Mouse (Mus musculus) B cell, adult 2 months (primary cell): ENCODE measurements around the gene 4921504E06Rik.

ENCODE experiments used
- DNase-seq, 2 experiments: peaks; one replicate each; pipeline ENCODE4 v3.0.0; 2022

4921504E06Rik gene

DNA sequence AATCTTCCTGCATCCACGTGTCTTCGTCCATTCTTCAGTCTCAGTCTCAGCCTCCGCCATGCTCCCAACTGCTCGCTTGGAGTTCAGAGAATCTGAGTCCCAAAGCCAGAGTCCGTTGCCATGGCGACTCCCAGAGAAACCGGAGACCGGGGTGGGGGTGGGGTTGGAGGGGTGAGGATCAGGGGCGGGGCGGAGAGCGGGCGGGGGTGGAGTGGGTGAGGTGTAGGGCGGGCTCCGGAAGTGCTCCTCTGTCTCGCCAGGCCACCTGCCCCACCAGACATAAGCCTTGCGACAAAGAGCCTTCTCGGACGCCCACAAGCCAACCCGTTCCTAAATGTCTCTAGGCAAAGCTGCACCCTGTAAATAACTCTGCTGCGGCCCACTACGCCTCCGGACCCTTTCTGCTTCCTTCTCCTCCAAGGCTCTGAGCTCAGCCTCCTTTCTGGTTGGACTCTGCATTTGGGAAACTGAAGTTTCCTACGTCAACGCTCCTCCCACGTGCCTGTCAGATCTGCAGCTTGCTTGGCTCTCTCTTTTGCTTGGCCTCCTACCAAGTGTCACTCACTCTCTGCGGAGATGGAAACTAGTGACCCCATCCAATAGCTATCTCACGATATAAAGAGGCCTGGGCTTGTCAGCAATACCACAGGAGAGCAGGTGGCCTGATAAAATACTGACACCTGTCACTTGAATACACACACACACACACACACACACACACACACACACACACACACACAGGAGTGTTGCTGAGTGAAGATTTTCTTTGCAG lies at the start of gene 4921504E06Rik:
Gene 4921504E06Rik, minus strand, starts transcription at position 94 of the 772 bp plus-strand sequence.
- DNase-seq: peak; percentile 50 to 53

DNA sequence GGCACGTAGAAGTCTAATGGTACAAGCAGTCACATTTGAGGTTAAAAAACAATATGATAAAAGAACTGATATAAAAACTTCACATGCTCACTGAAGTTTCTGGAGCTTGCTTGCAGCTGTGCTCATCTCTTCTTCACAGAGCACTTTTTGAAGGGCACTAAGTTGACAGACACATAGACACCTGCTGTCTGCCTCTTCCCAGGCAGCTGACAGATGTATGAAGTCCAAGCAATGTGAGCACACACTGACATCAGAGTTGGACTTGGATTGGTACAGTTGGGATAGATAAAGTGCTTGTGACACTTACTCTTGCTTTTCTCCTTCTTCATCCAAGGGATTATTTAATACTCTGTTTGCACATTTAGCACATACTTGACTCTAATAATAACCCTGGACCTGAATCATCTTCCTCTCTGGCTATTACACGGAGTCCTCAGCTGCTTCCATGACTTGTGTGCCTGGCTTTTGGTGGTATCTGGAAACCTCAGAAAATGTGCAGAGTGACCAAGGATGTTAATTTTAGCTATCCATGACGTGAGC lies 47.7 kb upstream of the 4921504E06Rik start:
- no peak for DNase-seq

DNA sequence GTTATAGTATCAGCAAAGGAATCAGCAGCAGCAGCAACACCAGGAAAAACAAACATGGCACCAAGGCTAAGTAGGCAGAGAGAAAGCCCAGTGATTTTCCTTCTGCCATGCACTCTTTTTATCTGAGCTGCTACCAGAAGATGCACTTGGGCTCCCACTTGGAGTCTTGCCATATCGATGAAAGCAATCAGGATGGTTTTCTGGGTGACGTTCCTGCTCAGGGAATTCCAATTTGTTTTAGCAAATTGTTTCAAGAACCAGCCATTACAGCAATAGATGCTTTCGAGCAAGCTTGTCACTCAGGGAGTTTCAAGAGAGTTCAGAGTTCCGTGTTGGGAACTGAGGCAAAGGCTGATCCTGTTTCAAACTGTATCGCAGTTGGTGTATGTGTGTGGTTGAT lies 47.1 kb upstream of the 4921504E06Rik start:
- no peak for DNase-seq

DNA sequence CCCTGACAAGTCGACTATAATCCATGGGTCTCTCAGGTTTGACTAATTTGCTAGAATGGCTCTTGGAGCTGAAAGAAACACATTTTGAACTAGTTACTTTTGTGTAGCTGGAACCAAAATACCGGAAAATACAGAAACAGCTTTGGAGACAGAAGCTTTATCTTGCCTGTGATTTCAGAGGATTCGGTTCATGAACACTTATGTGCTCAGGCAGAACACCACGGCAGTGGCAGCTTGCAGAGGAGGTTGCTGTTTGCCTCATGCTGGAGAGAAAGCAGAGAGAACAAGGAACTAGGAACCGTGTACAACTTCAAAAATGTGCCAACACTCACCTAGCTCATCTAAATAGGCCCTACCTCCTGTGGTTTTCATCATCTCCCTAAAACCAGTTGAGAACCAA lies 46.1 kb upstream of the 4921504E06Rik start:
- no peak for DNase-seq

DNA sequence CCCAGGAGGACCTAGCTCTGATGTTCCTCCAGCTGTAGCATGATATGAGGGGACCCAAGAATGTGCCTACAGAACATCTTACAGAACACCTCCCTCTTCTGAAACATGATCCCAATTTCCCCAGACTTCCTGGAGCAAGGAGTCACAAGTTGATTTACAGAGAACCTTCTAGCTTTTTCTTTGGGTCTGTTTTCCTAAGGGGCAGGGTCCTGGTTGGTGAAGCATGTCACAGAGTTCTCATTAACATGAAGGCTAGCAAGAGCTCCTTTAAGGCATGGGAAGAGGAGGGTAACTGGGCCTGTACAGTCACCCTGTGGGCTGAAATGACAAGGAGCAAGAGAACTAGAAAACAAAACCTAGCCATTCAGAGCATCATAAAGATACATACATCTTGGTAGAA lies 43.3 kb upstream of the 4921504E06Rik start:
- no peak for DNase-seq

DNA sequence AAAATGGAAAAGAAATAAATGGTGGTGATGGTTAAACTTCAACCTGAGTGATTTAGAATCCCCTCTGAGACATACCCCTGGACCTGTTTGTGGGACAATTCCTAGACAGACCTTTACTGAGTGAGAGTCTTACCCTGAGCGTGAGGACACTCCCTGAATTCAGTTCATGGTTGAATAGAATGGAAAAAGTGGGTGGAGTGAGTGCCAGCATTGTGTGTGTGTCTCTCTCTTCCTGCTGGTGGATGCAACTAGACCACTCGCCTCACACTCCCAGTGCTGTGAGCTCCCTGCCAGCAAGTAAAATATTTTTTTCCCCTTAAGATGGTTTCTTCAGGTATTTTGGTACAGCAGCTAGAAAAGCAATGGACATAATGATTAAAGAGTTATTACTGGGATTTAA lies 42.7 kb upstream of the 4921504E06Rik start:
- no peak for DNase-seq

DNA sequence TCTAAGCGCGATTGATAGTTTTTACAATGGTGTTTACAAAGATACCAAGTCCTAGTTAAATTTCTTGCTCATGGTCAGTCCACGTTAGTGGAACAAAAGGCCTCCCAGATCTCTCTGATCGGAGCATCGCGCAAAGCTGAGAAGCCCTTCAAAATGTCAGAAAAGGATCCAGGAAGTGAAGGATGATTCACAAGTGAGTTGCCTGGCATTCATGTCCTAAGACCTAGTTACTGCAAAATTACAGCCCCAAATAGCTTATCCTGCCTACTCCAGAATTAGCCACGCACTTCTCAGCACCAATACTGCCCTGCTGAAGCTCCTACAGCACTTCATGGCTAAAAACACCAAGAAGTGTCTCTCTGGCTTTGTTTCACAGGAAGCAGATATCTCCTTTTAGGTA lies 41.1 kb upstream of the 4921504E06Rik start:
- no peak for DNase-seq

DNA sequence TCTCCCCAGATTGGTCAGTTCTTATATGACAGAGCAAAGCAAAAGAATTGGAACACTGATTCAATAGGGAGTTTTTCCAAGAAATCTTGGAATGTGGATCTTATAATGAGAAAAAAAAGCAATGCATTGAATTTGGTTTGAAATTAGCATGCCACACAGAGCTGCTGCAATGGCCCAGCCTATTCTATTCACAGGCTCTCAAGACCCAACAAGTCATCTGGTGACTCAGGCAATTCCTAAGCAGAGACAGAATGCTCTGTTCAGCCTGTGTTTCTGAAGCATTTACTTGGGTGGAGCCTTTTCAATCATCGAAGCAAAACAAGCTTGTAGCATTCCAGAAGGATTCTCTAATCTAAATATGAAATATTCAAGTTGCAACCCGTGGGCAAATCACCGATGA lies 26.1 kb upstream of the 4921504E06Rik start:
- DNase-seq: no peak

DNA sequence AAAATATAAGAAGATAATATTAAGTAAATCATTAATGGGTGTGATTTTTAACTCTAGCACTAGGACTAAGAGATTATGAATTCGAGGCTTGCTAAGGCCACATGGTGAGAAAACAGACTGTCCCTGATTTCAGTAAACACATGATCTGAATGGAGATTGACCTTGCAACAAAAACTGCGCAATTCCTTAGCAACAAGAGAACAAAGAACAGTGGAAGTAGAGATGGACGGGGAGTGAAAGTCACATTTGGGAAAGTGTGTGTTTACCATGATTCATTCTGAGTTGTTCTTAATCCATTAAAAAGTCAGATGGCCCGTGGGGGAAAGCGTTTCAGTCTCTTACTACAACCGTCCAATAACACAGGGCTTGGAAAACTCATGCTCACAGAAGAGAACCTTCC lies 25.5 kb upstream of the 4921504E06Rik start:
- DNase-seq: no peak

DNA sequence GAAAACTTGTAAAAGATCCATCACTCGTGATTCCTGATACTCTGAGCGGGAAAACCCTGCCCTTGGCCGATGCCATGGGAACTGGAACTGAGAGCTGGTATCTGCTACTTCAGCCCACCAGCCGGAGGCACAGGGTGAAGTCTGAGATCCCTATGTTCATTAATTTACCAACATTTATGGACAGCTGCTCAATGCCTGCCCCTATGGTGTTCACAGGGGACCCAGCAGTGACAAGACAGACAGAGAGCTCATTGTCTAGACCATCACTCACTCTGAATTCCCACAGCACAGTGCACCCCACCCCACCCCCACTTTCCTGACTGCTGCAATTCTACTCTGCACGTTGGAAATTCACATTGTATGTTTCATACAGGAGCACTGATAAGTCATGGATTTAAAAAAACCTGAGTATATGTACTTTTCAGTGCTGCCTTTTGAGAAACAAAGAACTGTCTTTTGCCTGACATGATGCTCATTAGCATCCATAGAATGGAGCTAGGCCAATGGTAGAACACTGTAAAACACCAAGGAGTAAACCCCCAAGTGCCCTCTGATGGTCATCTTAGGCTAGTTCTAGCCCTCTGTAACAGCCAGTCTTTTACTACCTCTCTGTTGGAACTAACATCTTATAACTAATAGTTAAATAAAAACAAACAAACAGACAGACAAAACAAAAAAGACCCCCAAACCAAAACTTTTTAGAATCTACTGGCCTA lies 8.6 kb upstream of the 4921504E06Rik start:
- no peak for DNase-seq

DNA sequence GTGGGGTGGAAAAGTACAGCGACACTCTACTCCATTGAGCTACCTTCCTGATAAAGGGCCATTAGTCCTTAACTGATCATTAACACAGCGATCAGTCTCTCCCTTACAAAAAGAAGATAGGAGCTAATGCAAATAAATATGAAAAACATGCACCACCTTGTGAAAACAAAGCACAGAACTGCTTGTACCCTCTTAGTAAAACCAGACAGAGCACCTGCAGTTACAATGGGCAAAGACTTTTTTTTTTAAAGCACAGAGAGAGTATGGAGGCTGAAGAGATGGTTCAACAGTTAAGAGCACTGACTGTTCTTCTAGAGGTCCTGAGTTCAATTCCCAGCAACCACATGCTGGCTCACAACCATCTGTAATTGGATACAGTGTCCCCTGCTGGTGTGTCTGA lies 6.9 kb upstream of the 4921504E06Rik start:
- no peak for DNase-seq

DNA sequence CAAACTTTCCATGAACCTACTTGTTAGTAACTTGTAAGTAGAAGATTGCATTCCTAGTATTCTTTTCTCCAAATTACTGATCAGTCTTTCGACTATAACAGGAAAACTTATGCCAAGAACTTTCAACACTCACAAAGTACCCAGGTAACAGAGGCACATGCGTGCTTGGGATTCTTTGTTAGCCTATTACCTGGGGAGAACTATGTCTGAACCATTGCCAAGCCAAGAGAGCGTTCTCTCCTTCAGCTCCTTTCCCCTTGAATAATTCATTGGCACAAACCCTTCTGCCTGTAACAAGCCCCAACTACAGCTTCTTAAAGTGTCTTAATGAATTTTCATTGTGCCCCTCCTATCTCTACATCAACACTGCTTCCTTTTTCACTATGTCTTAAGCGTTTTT lies 6.4 kb upstream of the 4921504E06Rik start:
- no peak for DNase-seq

DNA sequence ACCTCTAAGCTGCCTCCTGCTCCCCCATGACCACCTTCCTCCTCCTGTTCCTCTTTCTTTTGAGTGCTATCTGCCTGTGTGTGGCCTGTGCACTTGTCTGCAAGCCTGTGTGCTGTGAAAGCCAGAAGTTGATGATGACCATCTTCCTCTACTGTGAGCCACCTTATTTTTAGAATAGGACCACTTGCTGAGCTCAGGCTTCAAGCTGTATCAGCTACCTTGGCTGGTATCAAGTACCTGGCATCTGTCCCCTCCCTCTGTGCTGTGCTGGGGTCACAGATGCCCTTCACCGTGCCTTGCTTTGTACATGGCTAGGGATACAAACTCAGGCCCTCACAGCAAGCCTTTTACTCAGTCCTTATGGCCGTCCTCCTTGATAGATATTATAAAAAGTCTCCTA lies 2.3 kb downstream of the 4921504E06Rik start:
- no peak for DNase-seq

DNA sequence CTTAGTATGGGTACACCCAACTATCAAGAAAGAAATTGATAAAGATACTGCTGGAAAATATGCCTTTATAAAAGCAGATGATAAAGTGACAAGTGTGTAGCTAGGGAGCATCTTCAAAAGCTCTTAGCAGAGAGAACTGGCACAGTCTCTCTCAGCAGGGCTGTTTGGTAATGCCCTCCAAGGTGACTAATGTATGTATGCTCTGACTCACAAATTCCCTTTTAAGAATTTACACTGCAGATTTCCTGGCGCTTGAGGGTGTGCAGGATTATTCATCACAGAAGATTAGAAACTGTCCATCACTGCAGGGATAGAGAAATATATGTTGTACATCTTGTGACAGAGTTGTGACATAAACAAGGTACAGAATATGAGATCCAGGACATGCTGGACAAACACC lies 12.8 kb downstream of the 4921504E06Rik start:
- DNase-seq: no peak

DNA sequence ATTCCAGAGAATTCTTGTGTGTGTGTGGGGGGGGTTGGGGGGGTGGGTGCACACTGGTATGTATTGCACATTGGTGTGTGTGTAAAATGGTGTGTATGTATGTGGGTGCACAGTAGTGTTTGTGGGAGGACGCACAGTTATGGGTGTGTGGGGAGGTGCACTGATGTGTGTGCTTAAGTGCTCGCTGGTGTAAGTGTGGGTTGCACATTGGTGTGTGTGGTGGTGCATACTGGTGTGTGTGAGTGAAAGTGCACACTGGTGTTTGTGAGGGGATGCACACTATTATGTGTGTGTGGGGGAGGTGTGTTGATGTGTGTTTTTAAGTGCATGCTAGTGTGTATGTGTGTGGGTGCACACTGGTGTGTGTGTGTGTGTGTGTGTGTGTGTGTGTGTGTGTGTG lies 24.3 kb downstream of the 4921504E06Rik start:
- DNase-seq: no peak

DNA sequence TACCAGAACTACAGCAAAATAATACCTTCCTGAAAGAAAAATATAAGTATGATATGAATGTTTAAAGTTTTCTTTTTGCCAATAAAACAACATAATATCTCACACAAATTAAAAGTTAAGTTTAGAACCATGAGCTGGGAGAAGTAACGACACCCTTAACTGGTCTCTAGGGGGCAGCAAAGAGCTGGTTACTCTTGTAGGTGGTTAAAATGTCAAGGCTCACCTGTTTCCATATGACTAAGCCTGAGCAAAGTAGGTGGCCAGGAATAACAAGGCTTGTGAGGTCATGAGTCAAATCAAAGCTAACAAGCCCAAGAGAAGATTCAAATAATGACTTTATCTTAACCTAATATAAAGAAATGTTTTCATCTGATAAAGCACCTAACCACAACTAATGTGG lies 24.9 kb downstream of the 4921504E06Rik start:
- peak; percentile 78 to 80 for DNase-seq

DNA sequence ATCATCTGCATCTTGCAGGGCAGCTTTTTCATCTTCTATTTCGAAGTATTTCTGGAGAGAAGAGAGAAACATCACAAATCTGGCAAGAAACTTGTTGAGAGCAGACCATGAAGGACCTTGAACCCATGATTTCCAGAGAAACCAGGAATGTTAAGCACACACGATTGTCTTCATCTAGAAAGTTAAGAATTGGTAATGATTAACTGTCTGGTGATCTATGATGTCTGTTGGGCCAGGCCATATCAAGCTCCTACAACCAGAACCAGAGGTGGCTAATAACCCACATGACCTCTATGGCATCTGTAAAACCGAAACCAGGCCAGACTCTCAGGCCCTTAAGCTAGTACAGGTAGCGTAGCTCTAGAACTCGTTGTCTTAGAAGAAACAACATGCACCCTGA lies 29.6 kb downstream of the 4921504E06Rik start:
- no peak for DNase-seq

DNA sequence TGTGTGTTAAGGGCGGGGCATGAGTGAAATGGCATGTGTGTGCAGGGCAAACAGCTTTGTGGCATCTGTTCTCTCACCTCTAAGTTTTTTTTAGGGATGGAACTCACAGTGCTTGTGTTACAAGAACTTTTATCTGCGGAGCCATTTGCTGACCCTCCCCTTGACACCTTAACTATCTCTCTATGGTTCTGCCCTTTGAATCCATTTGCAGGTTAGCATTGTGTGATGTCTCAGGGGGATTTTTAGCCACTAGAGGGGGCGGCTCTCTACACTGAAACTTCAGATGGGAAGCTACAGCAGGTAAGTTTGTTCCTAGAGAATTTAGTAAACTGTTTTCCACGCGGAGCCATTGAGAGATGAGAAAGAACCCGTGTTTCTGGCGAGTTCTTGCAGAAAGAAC lies 32.1 kb downstream of the 4921504E06Rik start:
- peak; percentile 58 to 63 for DNase-seq

DNA sequence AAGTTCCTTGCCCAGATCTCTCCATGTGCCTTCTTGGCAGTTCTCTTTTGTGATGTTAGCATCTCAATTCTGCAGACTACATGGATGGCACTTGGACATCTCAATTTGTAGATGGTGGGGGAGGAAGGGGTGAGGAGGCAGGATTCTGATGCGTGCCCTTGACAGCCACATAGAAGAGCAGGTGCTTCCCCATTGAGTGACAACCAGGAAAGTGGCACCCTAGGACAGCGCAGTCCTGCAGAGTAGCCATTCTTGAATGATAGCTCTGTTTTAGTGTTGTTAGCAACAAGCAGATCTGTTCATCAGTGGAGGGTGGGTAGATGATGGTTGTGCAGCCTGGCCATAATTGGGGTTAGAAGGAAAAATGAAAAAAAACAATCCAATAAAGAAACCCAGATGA lies 33.1 kb downstream of the 4921504E06Rik start:
- DNase-seq: no peak

DNA sequence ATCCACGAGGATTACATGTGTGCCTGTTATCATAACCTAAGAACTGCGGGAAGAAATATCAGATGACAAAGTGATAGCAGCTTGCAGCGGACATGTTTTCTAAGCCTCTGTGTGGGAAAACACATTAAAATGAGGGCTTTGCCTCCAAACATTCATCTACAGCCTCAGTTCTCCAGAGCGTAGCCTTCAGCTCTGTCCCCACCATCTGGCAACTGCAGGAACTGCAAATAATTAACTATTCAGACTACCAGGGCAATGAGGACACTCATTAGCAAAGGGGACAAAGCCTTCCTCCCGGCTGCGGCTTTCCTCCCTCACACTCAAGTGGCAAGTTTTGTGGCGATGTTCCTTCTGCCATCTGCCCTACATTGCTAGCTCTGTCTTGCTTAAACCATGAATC lies 33.9 kb downstream of the 4921504E06Rik start:
- DNase-seq: peak; percentile 74 to 75

DNA sequence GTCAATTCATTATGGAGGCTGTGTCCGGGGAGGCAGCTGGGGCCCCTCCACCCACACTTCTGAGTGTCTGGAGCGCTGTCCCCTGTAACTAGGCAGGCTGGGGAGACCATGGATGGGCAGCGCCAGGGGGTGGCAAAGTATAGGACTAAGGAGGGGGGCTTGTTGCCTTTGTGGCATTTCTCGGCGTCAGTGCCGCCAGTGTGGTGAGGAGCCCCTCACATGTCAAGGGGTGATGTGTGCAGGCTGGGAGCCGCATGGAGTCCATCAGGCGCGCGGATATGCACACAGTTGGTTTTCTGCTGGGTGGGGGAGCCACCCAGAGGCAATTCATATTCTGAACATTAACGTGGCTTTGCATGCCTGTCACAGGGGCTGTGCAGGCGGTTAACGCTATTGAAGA lies 35.8 kb downstream of the 4921504E06Rik start:
- no peak for DNase-seq

DNA sequence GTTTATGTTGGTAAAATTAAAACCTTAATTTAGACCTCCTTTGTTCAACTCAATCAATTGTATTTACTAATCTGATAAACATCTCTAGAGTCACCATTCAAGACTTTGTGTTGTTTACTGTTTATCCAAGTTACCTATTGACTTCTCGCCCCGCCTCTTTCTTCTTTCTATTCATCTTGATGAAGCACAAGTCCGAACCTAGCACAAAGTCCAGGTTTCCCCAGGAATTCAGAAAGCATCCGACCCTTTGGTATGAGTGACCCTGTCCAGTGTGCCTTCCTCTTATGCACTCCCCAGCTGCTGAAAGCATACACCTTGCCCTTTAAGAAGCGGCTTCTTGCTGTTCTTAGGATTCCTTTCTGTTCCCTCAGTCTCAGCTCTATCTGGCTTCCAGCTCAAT lies 41.3 kb downstream of the 4921504E06Rik start:
- no peak for DNase-seq

DNA sequence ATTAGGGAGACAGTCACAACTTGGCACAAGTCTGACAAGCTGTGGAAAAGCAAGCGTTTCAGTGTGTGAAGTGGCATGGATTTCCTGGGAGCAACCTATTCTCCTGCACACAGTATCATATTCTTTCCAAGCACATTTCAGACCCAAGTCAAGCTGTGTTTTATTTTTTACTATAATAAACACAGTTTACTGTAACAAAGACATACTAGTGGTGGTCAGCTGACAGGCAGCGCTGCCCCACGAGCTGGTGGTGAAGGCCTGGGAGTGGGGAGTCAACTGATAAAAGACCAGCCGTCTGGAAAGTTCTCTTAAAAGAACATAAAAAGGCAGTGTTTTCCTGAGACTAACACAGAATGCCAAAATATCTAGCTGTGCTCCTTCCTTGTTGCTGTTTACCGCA lies 42.7 kb downstream of the 4921504E06Rik start:
- DNase-seq: no peak

DNA sequence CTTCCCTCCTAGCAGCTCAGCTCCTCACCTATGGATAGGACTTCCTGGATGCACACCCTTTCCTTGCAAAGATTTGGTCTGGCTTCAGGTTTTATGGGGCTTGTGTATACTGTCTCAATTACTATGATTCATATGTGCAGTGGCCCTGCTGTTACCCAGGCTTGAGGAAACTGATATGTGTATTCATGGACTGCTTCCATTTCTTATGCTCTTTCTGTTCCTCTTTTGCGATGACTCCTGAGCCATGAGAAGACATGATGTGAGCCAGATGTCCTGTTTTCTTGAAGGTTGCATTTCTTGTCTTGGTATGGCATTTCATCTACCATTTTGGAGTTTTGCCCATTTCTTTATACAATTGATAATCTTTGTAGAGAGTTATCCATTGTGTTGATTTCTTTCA lies 48.0 kb downstream of the 4921504E06Rik start:
- peak; percentile 29 to 33 for DNase-seq
